Mouse (Mus musculus) erythroblast, embryonic 14.5 days (primary cell): ENCODE measurements around the gene Ces1f. TPM values are rescaled to one million over a fixed set of nuclear protein-coding genes. Genes with fewer than 3 reads are reported as not detected.
"Not testable (repeated sequence)": the region's sequence is repeated elsewhere in the genome, so short reads cannot be mapped to it uniquely, and the experiment has no call there.

Source experiments
- H3K27me3 ChIP-seq: 2 replicates; pipeline ENCODE4 v1.6.1; 2012; ENCODE audit warnings: inconsistent platforms; ENCODE audit not compliant: control insufficient read depth
- H3K36me3 ChIP-seq: 2 replicates; pipeline ENCODE4 v1.6.1; 2012; ENCODE audit warnings: mild to moderate bottlenecking, inconsistent platforms; ENCODE audit not compliant: control insufficient read depth
- H3K4me1 ChIP-seq: 2 replicates; pipeline ENCODE4 v1.6.1; 2012; ENCODE audit warnings: inconsistent platforms; ENCODE audit not compliant: control insufficient read depth
- H3K4me3 ChIP-seq: replicated peaks from 2 replicates; pipeline ENCODE3; 2012; ENCODE audit warnings: moderate library complexity, mild to moderate bottlenecking, inconsistent platforms
- H3K9me3 ChIP-seq: 2 replicates; pipeline ENCODE4 v1.6.1; 2012; ENCODE audit warnings: low read length, inconsistent platforms, mixed read lengths; ENCODE audit not compliant: control insufficient read depth
- GATA1 ChIP-seq: IDR thresholded peaks from 2 replicates; pipeline ENCODE4 v1.6.1; 2012; ENCODE audit warnings: low read length, inconsistent platforms, mixed read lengths
- TAL1 ChIP-seq: IDR thresholded peaks from 3 replicates; pipeline ENCODE4 v1.6.1; 2012; ENCODE audit warnings: low read length, inconsistent platforms, mixed read lengths
- polyA plus RNA-seq: library from polyadenylated mRNA; stranded (reverse); fragments of >175 nt; gene quantifications from 2 replicates; pipeline ENCODE4 v1.2.3, GENCODE M21; 2012

Gene Ces1f
- polyA plus RNA-seq, 1 experiment: not detected

DNA sequence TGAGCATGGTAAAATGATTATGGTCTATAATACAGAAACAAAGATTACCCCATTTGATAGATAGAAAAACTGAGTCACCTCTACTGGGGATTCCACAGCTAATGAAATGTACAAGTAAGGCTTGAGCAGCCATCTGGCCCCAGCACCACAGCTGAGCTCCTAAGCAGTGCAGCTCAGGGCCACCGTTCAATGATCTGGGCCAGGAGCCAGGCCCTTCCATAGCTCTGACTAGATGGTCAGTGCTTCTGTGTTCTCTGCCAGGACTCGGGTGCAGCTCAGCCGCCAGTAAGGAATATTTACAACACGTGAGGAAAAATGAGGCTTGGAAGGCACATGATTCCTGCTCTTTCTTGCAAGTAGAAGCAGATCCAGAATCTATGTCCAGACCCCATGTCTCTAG, 6.9 kb downstream of the Ces1f start:
- Histone ChIP-seq H3K4me1 (no peaks in the 10 kb centered on the region), H3K36me3 (no peaks in the 10 kb centered on the region), H3K27me3 (no peaks in the 10 kb centered on the region), H3K4me3 (no peak overlapping the region), H3K9me3 (peaks cover 13% of the 10 kb centered on the region; the same call in 1 of the 2 replicates)
- TF ChIP-seq TAL1 (no peak), GATA1 (no peak)

DNA sequence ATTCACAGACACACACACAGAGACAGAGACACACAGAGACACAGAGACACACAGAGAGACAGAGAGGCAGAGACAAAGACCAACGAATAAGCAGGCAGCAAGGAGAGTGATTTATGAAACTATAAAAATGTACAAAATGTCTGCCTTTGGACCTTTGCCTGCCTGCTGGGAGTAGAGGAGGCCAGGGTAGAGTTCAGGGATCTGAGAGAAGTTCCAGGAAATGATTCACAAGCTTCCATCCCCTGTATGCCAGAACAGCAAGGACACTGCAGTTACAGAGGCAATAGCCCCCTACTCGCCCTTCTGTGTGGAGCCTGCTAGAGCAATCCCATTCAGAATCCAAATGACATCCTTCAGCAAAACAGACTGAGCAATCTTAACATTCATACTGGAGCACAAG, 18.1 kb downstream of the Ces1f start:
- no peaks in the 10 kb centered on the region for H3K4me1 ChIP-seq
- no peaks in the 10 kb centered on the region for H3K36me3 ChIP-seq
- peaks cover 2% of the 10 kb centered on the region for H3K9me3 ChIP-seq
- H3K4me3 ChIP-seq: no peak overlapping the region
- TF ChIP-seq TAL1: no peak
- no peak for TF ChIP-seq GATA1
- H3K27me3 ChIP-seq: no peaks in the 10 kb centered on the region

DNA sequence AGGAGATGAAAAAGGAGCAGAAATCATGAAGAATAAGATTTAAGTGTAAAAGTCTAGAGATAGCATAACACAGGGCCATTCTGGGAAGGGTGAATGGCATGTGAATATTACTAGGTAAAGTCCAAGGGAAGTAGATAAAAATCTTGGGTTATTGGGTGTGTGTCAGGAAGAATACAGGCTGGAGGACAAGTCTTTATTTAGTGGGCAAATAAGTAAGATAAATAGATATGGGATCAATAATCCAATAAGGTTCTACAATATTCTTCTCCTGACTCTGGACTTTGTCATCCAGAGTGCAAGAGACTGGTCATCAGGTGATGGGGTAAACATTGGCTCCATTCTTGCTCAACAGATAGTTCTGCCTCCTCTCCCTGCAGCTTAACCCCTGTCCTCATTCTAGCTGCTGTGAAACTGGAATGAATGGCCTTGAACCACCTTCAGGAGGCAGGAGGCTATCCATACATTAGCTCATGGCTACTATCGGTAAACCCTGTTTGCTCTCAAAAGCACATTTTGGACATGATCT, 27.1 kb downstream of the Ces1f start:
- Histone ChIP-seq H3K36me3 (no peaks in the 10 kb centered on the region), H3K4me1 (no peaks in the 10 kb centered on the region), H3K9me3 (no peaks in the 10 kb centered on the region), H3K4me3 (no peak overlapping the region), H3K27me3 (no peaks in the 10 kb centered on the region)
- TF ChIP-seq TAL1 (no peak), GATA1 (no peak)

DNA sequence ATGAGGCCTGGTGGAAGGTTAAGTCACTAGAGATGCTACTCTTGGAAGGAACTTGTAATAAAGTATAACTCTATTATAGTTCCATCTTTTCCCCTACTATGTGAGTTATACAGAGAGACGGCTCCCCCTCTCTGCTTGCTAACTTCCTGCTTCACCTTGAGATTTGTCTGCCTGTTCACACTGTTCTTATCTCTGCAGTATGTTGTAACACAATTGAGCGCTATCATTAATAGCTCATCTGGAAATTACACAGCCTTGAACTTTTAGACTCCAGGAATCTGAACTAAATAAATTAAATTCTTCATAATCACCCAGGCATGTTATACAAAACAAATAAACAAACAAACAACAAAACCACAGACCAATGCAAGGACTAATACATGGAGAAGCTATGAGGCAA, 33.5 kb downstream of the Ces1f start:
- Histone ChIP-seq H3K36me3 (no peaks in the 10 kb centered on the region), H3K27me3 (no peaks in the 10 kb centered on the region), H3K9me3 (no peaks in the 10 kb centered on the region), H3K4me1 (no peaks in the 10 kb centered on the region), H3K4me3 (no peak overlapping the region)
- no peak for TF ChIP-seq TAL1
- TF ChIP-seq GATA1: no peak

DNA sequence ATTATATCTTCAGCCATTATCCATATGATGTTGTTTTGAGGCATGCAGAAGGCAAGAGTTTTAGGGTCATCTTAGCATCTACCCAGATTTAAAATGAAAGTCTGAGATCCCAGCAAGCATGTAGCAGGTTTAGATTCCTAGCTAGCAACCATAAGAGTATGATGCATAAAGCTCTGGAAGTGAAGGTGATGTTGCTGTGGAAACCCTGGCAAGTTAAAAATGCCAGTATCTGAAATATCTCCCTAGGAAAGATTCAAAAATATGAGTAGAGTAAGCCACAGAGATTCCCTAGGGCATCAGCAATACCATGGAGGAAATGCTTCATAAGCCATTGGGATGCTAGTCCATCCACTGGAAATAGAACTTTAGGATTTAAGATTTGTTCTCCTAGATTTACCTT, 39.7 kb downstream of the Ces1f start:
- H3K4me3 ChIP-seq: no peak overlapping the region
- H3K27me3 ChIP-seq: no peaks in the 10 kb centered on the region
- H3K36me3 ChIP-seq: no peaks in the 10 kb centered on the region
- no peaks in the 10 kb centered on the region for H3K4me1 ChIP-seq
- no peak for TF ChIP-seq TAL1
- H3K9me3 ChIP-seq: peaks cover 2% of the 10 kb centered on the region; the same call in 1 of the 2 replicates

DNA sequence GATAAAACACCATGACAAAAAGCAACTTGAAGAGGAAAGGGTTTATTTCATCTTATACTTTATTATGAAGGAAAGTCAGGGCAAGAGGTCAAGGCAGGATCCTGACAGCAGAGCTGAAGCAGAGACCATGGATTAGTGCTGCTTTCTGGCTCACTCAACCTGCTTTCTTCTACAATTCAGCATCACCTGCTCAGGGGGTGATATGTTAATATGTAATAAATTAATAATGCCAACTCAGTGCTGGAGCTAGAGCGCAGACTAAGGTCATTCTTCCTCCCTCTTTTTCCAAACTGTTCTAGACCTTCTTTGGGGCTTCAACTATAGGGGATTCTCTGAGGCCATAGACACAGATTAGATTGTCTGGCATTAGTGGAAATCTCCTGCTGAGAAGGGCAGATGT, 43.9 kb downstream of the Ces1f start:
- Histone ChIP-seq H3K4me3 (no peak overlapping the region), H3K9me3 (peaks cover 2% of the 10 kb centered on the region; the same call in 1 of the 2 replicates), H3K4me1 (no peaks in the 10 kb centered on the region), H3K36me3 (no peaks in the 10 kb centered on the region), H3K27me3 (no peaks in the 10 kb centered on the region)
- TF ChIP-seq GATA1: no peak
- no peak for TF ChIP-seq TAL1

DNA sequence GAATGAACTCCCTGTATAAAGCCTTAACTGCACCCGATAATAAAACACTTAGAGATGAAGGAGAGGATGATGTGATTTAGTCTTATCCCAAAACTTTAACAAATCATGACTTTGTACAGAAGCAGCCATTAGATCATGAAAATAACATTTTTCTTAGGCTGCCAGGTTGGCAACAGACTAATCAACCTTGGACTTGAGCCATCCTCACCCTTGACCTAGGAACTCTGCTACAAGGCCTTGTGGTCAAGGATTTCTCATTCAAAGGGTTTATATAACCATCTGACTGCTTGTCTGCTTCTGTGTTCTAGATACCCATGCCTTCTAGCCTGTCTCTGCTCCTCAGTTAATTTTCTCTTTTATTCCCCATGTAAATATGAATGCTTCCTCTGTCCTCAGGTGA, 44.8 kb downstream of the Ces1f start:
- Histone ChIP-seq H3K27me3 (no peaks in the 10 kb centered on the region), H3K9me3 (peaks cover 2% of the 10 kb centered on the region; the same call in 1 of the 2 replicates), H3K4me1 (no peaks in the 10 kb centered on the region), H3K36me3 (no peaks in the 10 kb centered on the region), H3K4me3 (no peak overlapping the region)
- no peak for TF ChIP-seq TAL1

DNA sequence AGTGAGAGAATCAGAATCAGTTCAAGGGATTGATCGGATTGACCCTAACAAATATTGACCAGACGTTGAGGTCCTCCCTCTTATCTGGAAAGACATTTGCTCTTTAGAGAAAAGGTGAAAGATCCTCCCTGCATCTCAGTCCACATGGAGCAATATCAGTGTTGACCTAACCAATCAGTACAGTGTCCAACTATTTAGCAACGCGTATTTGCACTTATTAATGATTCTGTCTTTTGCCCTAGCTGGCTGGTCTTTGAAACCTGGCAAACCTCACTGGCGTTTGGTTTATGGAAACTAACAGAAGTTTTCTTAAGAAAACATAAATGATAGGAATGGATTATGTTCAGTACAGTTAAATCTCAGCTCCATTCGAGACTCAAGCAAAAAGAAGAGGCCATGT, 45.5 kb downstream of the Ces1f start:
- H3K9me3 ChIP-seq: peaks cover 2% of the 10 kb centered on the region; the same call in 1 of the 2 replicates
- no peaks in the 10 kb centered on the region for H3K27me3 ChIP-seq
- no peak overlapping the region for H3K4me3 ChIP-seq
- H3K4me1 ChIP-seq: no peaks in the 10 kb centered on the region
- H3K36me3 ChIP-seq: no peaks in the 10 kb centered on the region
- TF ChIP-seq TAL1 (no peak), GATA1 (no peak)

DNA sequence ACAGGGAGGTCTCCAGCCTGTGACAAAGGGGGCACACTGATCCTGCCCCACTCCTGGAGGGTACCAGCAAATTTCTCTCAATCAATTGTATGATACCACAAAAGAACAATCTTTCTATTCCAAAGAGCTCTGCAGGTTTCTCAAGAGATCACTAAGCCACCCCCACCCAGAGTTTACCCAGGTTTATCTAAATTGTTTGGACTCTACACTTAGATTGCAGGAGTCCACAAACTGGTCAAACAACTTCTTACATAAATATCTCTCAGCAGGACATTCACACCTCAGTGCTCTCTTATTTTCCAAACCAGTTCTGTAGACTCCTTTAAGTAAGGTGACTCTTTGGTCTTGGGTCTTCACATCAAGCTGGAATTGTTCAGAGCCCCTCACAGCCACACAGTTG, 50.1 kb downstream of the Ces1f start, which contains the start of gene Ces1e:
TSS of gene Ces1e (minus strand) at position 174 of the 400 bp plus-strand sequence.
- Histone ChIP-seq H3K27me3 (no peaks in the 10 kb centered on the region), H3K4me1 (no peaks in the 10 kb centered on the region), H3K36me3 (no peaks in the 10 kb centered on the region), H3K9me3 (no peaks in the 10 kb centered on the region), H3K4me3 (no peak within 1 kb of the TSS)
- TF ChIP-seq TAL1 (no peak), GATA1 (no peak)

DNA sequence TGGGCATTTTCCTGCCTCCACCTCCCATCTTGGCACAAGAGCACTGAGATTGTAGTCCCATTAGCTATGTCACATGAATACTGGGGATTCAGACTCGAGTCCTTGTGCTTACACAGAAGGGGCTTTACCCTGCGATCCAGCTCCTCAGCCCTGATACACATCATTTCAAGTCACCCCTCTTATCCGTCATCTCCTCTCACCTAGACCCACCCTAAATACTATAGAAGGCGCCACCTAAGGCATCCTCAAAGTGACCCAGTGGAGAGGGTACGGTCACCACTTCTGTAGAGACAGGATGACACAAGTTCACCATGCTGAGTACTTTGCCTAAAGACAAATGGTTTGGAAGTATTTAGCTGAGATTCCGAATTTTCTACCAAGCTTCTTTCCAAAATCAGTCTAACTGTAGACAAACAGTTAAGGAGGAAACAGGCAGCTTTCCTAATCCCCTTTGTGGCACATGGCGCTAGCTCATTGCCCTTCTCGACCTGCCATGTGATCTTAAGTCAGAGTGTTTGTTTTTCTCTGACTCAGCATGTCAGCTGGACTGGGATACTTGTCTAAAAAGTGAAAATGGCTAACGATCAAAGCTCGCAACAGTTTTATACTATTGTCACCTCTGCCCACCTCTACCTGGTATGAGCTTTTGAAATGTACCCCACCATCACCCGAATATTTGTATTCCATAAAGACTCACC, 50.7 kb downstream of the Ces1f start:
- H3K36me3 ChIP-seq: no peaks in the 10 kb centered on the region
- H3K4me3 ChIP-seq: no peak overlapping the region
- H3K27me3 ChIP-seq: no peaks in the 10 kb centered on the region
- H3K4me1 ChIP-seq: no peaks in the 10 kb centered on the region
- H3K9me3 ChIP-seq: peaks cover under 1% of the 10 kb centered on the region; the same call in 1 of the 2 replicates
- no peak for TF ChIP-seq TAL1
- no peak for TF ChIP-seq GATA1

DNA sequence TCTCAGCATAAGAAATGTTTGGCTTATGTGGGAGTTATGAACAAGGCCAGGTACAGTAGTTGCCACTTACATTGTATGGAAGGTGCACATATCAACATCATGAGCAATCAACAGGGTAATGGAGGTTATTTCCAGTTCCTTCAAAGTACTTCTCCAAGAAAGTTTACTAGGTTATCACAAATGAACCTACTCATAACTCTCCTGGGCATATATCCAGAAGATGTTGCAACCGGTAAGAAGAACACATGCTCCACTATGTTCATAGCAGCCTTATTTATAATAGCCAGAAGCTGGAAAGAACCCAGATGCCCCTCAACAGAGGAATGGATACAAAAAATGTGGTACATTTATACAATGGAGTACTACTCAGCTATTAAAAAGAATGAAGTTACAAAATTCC, 53.1 kb downstream of the Ces1f start:
- H3K9me3 ChIP-seq, H3K27me3 ChIP-seq, H3K36me3 ChIP-seq, H3K4me3 ChIP-seq, H3K4me1 ChIP-seq: not testable (repeated sequence)
